Mouse (Mus musculus): ENCODE measurements around the gene Gm20388.
A peak's percentile ranks its signal among the peaks of the same experiment; 100 is the strongest.
"Not testable (repeated sequence)": the region's sequence is repeated elsewhere in the genome, so short reads cannot be mapped to it uniquely, and the experiment has no call there.

Gene Gm20388

GRCm38 (mm10) chr8:122304058-122304457, 2393.4 kb downstream of the Gm20388 start:
- DNase-seq (ENCODE audit: low read depth, low spot score) = no peak

GRCm38 (mm10) chr8:122306660-122307399, 2396.2 kb downstream of the Gm20388 start:
- no peak for DNase-seq (ENCODE audit: low read depth, low spot score)

GRCm38 (mm10) chr8:122307836-122308235, 2397.2 kb downstream of the Gm20388 start:
- no peak for DNase-seq (ENCODE audit: low read depth, low spot score)

GRCm38 (mm10) chr8:122309272-122309671, 2398.6 kb downstream of the Gm20388 start:
- DNase-seq (ENCODE audit: low read depth, low spot score) = peak; percentile 80

- DNase-seq (ENCODE audit: low read depth, low spot score) = no peak
These were observed 2400.5 kb downstream of the Gm20388 start for GRCm38 (mm10) chr8:122311115-122311514.

GRCm38 (mm10) chr8:122312553-122312952, 2401.9 kb downstream of the Gm20388 start:
- DNase-seq (ENCODE audit: low read depth, low spot score) = no peak

- no peak for DNase-seq (ENCODE audit: low read depth, low spot score)
These were observed 2402.7 kb downstream of the Gm20388 start for GRCm38 (mm10) chr8:122313310-122313709.

GRCm38 (mm10) chr8:122314899-122315496, 2404.4 kb downstream of the Gm20388 start:
- no peak for DNase-seq (ENCODE audit: low read depth, low spot score)

- no peak for DNase-seq (ENCODE audit: low read depth, low spot score)
These were observed 2405.8 kb downstream of the Gm20388 start for GRCm38 (mm10) chr8:122316402-122316801.

- DNase-seq (ENCODE audit: low read depth, low spot score) = no peak
These were observed 2407.4 kb downstream of the Gm20388 start for GRCm38 (mm10) chr8:122317918-122318475.

- DNase-seq (ENCODE audit: low read depth, low spot score) = no peak
These were observed 2408.5 kb downstream of the Gm20388 start for GRCm38 (mm10) chr8:122319045-122319707.

- no peak for DNase-seq (ENCODE audit: low read depth, low spot score)
These were observed 2409.1 kb downstream of the Gm20388 start for GRCm38 (mm10) chr8:122319708-122320075.

- no peak for DNase-seq (ENCODE audit: low read depth, low spot score)
These were observed 2409.9 kb downstream of the Gm20388 start for GRCm38 (mm10) chr8:122320541-122320940.

GRCm38 (mm10) chr8:122321455-122321921, 2410.8 kb downstream of the Gm20388 start:
- DNase-seq (ENCODE audit: low read depth, low spot score) = peak; percentile 87

- no peak for DNase-seq (ENCODE audit: low read depth, low spot score)
These were observed 2411.5 kb downstream of the Gm20388 start for GRCm38 (mm10) chr8:122322126-122322525.

GRCm38 (mm10) chr8:122322792-122323191, 2412.2 kb downstream of the Gm20388 start:
- no peak for DNase-seq (ENCODE audit: low read depth, low spot score)

GRCm38 (mm10) chr8:122323951-122324402, 2413.3 kb downstream of the Gm20388 start:
- not testable (repeated sequence) for DNase-seq (ENCODE audit: low read depth, low spot score)

- DNase-seq (ENCODE audit: low read depth, low spot score) = no peak
These were observed 2414.6 kb downstream of the Gm20388 start for GRCm38 (mm10) chr8:122325196-122325595.

GRCm38 (mm10) chr8:122326114-122326542, 2415.5 kb downstream of the Gm20388 start:
- no peak for DNase-seq (ENCODE audit: low read depth, low spot score)

GRCm38 (mm10) chr8:122329072-122329471, 2418.4 kb downstream of the Gm20388 start:
- DNase-seq (ENCODE audit: low read depth, low spot score) = no peak

- DNase-seq (ENCODE audit: low read depth, low spot score) = no peak
These were observed 2419.1 kb downstream of the Gm20388 start for GRCm38 (mm10) chr8:122329553-122330239.

Measured in c-Kit-negative CD71-positive TER-119-positive erythroid progenitor cells, embryonic 14.5 days (primary cell).